Mouse (Mus musculus) stomach, postnatal 0 days (tissue): ENCODE results near the gene Naglu. TPM values are rescaled to one million over a fixed set of nuclear protein-coding genes. Genes with fewer than 3 reads are reported as not detected.

ENCODE experiments used
- ATAC-seq: fragments of 200-750 bp; cut with Nextera tagmentation; 2 replicates; pipeline ENCODE4 v1.8.0; 2017; ENCODE audit not compliant: low FRiP score, low TSS enrichment
- DNase-seq: peaks from one replicate; pipeline ENCODE4 v3.0.0-alpha.2; 2016; ENCODE audit warnings: low spot score
- H3K27ac ChIP-seq: fragments of 300-500 bp; sonication (generic); replicated peaks from 2 replicates; pipeline ENCODE4 v1.5.1; 2014; ENCODE audit warnings: mild to moderate bottlenecking, control low read depth
- H3K27me3 ChIP-seq: fragments of 300-500 bp; sonication (generic); 2 replicates; pipeline ENCODE4 v1.6.1; 2014; ENCODE audit warnings: low read length; ENCODE audit not compliant: control insufficient read depth, insufficient read depth
- H3K36me3 ChIP-seq: fragments of 300-500 bp; sonication (generic); 2 replicates; pipeline ENCODE4 v1.6.1; 2014; ENCODE audit warnings: low read length, mixed read lengths; ENCODE audit not compliant: control insufficient read depth, insufficient read depth
- H3K4me1 ChIP-seq: fragments of 300-500 bp; sonication (generic); replicated peaks from 2 replicates; pipeline ENCODE4 v1.6.1; 2014; ENCODE audit warnings: antibody characterized with exemption; ENCODE audit not compliant: control insufficient read depth, insufficient read depth
- H3K4me2 ChIP-seq: fragments of 300-500 bp; sonication (generic); replicated peaks from 2 replicates; pipeline ENCODE4 v1.6.1; 2014; ENCODE audit warnings: low read depth, mild to moderate bottlenecking, control low read depth, moderate library complexity
- H3K4me3 ChIP-seq: fragments of 300-500 bp; sonication (generic); 2 replicates; pipeline ENCODE4 v1.5.1; 2014; ENCODE audit warnings: low read depth, low read length, control low read depth
- H3K9ac ChIP-seq: fragments of 300-500 bp; sonication (generic); 2 replicates; pipeline ENCODE4 v1.6.1; 2014; ENCODE audit warnings: mild to moderate bottlenecking, low read length, control low read depth, mixed read lengths
- H3K9me3 ChIP-seq: fragments of 300-500 bp; sonication (generic); 2 replicates; pipeline ENCODE4 v1.6.1; 2016; ENCODE audit warnings: low read length; ENCODE audit not compliant: control insufficient read depth
- CTCF ChIP-seq: IDR thresholded peaks from 2 replicates; pipeline ENCODE4 v1.5.1; 2016; ENCODE audit warnings: antibody characterized with exemption, low read depth, mild to moderate bottlenecking, moderate library complexity
- EP300 ChIP-seq: optimal IDR thresholded peaks from 2 replicates; pipeline ENCODE3; 2016; ENCODE audit warnings: antibody characterized with exemption
- WGBS: fragments of 180-500 bp; shearing (Covaris S2); extraction: QIAGEN DNeasy Blood & Tissue Kit; methylation state at CpG from one replicate; pipeline ENCODE4 v1.1.7; 2014; 5-methylcytosine and 5-hydroxymethylcytosine counted together
- polyA plus RNA-seq: library from polyadenylated mRNA; unstranded; fragments of >200 nt; fragmentation: Nextera tagmentation; extraction: Ambion mirVana; gene quantifications from 2 replicates; pipeline ENCODE4 v1.2.1, GENCODE M21; 2015

The Naglu gene
- polyA plus RNA-seq, 1 experiment from 2014 or later = 16.0 TPM

GRCm38 (mm10) chr11:101059473-101059872 is 10.3 kb upstream of the Naglu start:
- Histone ChIP-seq H3K27me3 (no peaks in the 10 kb centered on the region), H3K27ac (peak overlapping the region; percentile 94), H3K4me2 (no peak overlapping the region), H3K4me3 (no peak overlapping the region), H3K36me3 (0 out of 2 replicates have a peak, but pooled peaks cover 6% of the 10 kb centered on the region), H3K9me3 (no peaks in the 10 kb centered on the region), H3K4me1 (peaks cover 31% of the 10 kb centered on the region), H3K9ac (peak overlapping the region; percentile 47)
- DNase-seq = no peak
- WGBS = 82% methylated on average over 10 of the region's 10 CpGs
- ATAC-seq = no peak
- TF ChIP-seq CTCF (no peak), EP300 (no peak)

- H3K9ac ChIP-seq = peak overlapping the region; percentile 47
- ATAC-seq = peak; percentile 9; the same call in 1 of the 2 replicates
Observed at GRCm38 (mm10) chr11:101060126-101060525, 9.7 kb upstream of the Naglu start.

GRCm38 (mm10) chr11:101061049-101061448 is 8.8 kb upstream of the Naglu start:
- Histone ChIP-seq H3K27me3 (no peaks in the 10 kb centered on the region), H3K9ac (no peak overlapping the region), H3K4me3 (no peak overlapping the region), H3K36me3 (0 out of 2 replicates have a peak, but pooled peaks cover 3% of the 10 kb centered on the region), H3K4me1 (peaks cover 32% of the 10 kb centered on the region), H3K4me2 (no peak overlapping the region), H3K27ac (peak overlapping the region; percentile 94), H3K9me3 (no peaks in the 10 kb centered on the region)
- WGBS = 77% methylated on average over 5 of the region's 5 CpGs
- ATAC-seq (no peak), DNase-seq (no peak)
- TF ChIP-seq CTCF (no peak; the same call in 1 of the 2 replicates), EP300 (no peak)

More at GRCm38 (mm10) chr11:101060126-101060525, 9.7 kb upstream of the Naglu start:
- 21% methylated on average over 8 of the region's 8 CpGs for WGBS
- Histone ChIP-seq H3K4me1 (peaks cover 34% of the 10 kb centered on the region), H3K36me3 (0 out of 2 replicates have a peak, but pooled peaks cover 6% of the 10 kb centered on the region), H3K9me3 (no peaks in the 10 kb centered on the region), H3K4me3 (no peak overlapping the region), H3K4me2 (no peak overlapping the region), H3K27me3 (no peaks in the 10 kb centered on the region), H3K27ac (peak overlapping the region; percentile 94)
- DNase-seq = peak; percentile 71
- peak; percentile 55 for TF ChIP-seq EP300
- TF ChIP-seq CTCF = peak; percentile 53

GRCm38 (mm10) chr11:101062165-101062884 is 7.5 kb upstream of the Naglu start:
- Histone ChIP-seq H3K27me3 (no peaks in the 10 kb centered on the region), H3K27ac (peak overlapping the region; percentile 94), H3K36me3 (0 out of 2 replicates have a peak, but pooled peaks cover 3% of the 10 kb centered on the region), H3K4me3 (no peak overlapping the region), H3K9me3 (no peaks in the 10 kb centered on the region), H3K4me2 (no peak overlapping the region), H3K9ac (no peak overlapping the region), H3K4me1 (peaks cover 25% of the 10 kb centered on the region)
- DNase-seq (no peak), ATAC-seq (no peak)
- 53% methylated on average over 12 of the region's 12 CpGs for WGBS
- TF ChIP-seq EP300 (no peak), CTCF (peak; percentile 47)

- no peaks in the 10 kb centered on the region for H3K27me3 ChIP-seq
- 0 out of 2 replicates have a peak, but pooled peaks cover 3% of the 10 kb centered on the region for H3K36me3 ChIP-seq
- H3K9me3 ChIP-seq = no peaks in the 10 kb centered on the region
- DNase-seq (no peak), ATAC-seq (peak; percentile 19)
- H3K27ac ChIP-seq = peak overlapping the region; percentile 94
- H3K4me1 ChIP-seq = peaks cover 24% of the 10 kb centered on the region
- 51% methylated on average over 14 of the region's 14 CpGs for WGBS
- H3K4me3 ChIP-seq = no peak overlapping the region
- no peak overlapping the region for H3K4me2 ChIP-seq
- no peak overlapping the region; the same call in 1 of the 2 replicates for H3K9ac ChIP-seq
- no peak for TF ChIP-seq EP300
- no peak for TF ChIP-seq CTCF
Observed at GRCm38 (mm10) chr11:101062971-101063675, 6.7 kb upstream of the Naglu start.
